Mouse (Mus musculus) Patski (cell line): ENCODE measurements around the gene Kif1c. TPM values are rescaled to one million over a fixed set of nuclear protein-coding genes. Genes with fewer than 3 reads are reported as not detected.
"Not testable (repeated sequence)": the region's sequence is repeated elsewhere in the genome, so short reads cannot be mapped to it uniquely, and the experiment has no call there.

Experiments
- ATAC-seq: fragments of 100-300 bp; one replicate; pipeline ENCODE4 v1.8.0; 2021
- CTCF ChIA-PET: fragments of 350-600 bp; sonication (Branson Sonifier 250); formaldehyde crosslinking; loops from one replicate; lab custom pipeline; 2022; ENCODE audit warnings: inconsistent platforms; lab: Charles Lee
- POLR2A ChIA-PET: fragments of 350-600 bp; sonication (Branson Sonifier 250); formaldehyde crosslinking; loops from one replicate; lab custom pipeline; 2022; ENCODE audit warnings: antibody characterized with exemption, inconsistent platforms; lab: Charles Lee
- DNase-seq: peaks from one replicate; pipeline ENCODE4 v3.0.0-alpha.2; 2011; ENCODE audit warnings: low read depth, low spot score
- H3K27me3 ChIP-seq: fragments of 371-371 bp; one replicate; pipeline ENCODE4 v1.5.1; 2021
- CTCF ChIP-seq: fragments of 100-300 bp; IDR thresholded peaks from one replicate; pipeline ENCODE4 v1.5.1; 2021
- in situ Hi-C: fragments of 300-500 bp; cut with MboI; formaldehyde crosslinking; loops from 3 replicates; pipeline ENCODE4 v1.11.1; 2018; ENCODE audit warnings: low pct_unique_long_range_greater_than_20kb, mixed read lengths
- polyA plus RNA-seq: library from polyadenylated mRNA; unstranded; gene quantifications from one replicate; pipeline ENCODE4 v1.2.3, GENCODE M21; 2021

The Kif1c gene
- polyA plus RNA-seq, 1 experiment from 2014 or later: 126 TPM

DNA sequence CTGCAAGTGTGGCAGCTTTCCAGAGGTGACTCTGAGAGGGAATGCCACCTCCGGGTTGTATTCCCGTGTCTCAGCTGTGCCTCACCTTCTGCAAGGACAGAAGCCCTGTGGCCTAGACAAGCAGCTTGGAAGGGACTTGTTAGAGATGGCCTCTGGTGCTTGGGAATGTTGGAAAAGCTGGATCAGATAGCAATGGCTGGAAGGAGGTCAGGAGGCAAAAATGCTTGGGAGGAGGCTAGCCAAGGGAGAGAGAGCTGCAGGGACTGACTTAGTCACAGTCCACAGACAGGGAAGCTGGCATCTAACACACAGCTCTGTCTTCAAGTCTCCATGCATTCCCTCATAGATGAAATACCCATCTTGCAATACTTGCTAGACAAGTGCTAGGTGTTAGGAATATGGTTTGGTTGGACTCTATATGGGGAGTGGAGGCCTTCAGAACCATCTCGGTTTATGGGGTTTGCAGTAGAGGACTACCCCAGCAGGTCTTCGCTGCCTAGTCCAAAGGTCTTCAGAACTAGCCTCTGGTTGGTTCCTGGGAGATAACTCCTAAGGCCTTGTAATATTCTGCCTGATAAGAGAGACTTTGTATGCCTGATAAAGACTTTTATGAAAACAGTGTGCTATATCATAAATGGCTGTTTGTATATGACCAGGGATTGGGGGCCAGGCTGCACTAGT is 52.1 kb downstream of the Kif1c start:
- ChIA-PET CTCF (no interaction called here), POLR2A (no interaction called here)
- no peak for ATAC-seq
- peaks cover 3% of the 10 kb centered on the region for H3K27me3 ChIP-seq
- no peak for DNase-seq
- in situ Hi-C loops: loop anchor here (5.0 to 10.0 kb wide), 4 partner anchors 65 to 338 kb away; partner anchors contain the start of genes Camta2, Gltpd2 and Pelp1
- no peak for TF ChIP-seq CTCF

DNA sequence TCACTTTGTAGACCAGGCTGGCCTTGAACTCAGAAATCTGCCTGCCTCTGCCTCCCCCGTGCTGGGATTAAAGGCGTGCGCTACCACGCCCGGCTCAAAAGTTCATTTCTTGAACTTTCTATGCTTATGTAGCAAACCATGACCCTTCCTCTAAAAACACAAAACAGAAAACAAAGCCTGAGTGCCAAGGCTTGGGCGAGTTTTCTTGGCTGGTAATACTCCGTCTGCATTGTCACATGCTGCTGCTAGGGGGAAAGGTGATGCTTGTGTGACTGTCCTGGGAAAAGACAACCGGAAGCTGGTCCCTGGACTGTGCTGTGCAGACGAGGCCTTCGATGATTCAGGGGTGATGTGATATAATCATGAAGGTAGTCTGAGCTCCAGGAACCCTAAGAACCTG is 52.8 kb downstream of the Kif1c start:
- in situ Hi-C loops: loop anchor here (5.0 to 10.0 kb wide), 4 partner anchors 66 to 338 kb away; partner anchors contain the start of genes Camta2, Gltpd2 and Pelp1
- H3K27me3 ChIP-seq: peaks cover 3% of the 10 kb centered on the region
- POLR2A ChIA-PET: no interaction called here
- ATAC-seq (no peak), DNase-seq (no peak)
- TF ChIP-seq CTCF: no peak
- CTCF ChIA-PET: no interaction called here

DNA sequence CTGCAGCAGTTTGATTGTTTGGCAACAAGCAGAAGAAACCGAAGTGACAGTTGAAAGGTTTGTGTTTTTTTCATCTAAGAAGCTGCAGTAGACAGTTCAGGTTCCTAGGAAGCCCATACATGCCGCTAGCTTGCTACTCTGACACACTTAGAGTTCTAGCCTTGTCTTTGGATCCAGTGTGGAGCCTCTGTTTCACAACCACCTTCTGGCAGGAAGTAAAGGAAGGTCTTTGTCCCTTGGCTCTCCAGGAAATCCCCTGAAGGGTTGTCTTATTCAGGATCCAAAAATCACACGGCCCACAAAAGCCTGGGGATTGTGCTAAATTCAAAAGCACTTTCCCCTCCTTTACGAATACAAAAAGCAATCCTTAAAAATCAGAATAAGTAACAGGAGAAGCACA is 54.1 kb downstream of the Kif1c start:
- CTCF ChIA-PET: interaction anchor here (0.8 to 1.1 kb wide), 4 partner anchors 9 to 47 kb away, joined by 3 to 5 read pairs (median 3); no protein-coding TSS in a partner anchor
- TF ChIP-seq CTCF: no peak
- no peak for ATAC-seq
- POLR2A ChIA-PET: interaction anchor here (1.1 kb wide), 1 partner anchor 10 kb away, joined by 4 read pairs; no protein-coding TSS in a partner anchor
- no peak for DNase-seq
- in situ Hi-C loops: loop anchor here (5.0 to 10.0 kb wide), 4 partner anchors 67 to 340 kb away; partner anchors contain the start of genes Camta2, Gltpd2 and Pelp1
- peaks cover 3% of the 10 kb centered on the region for H3K27me3 ChIP-seq

DNA sequence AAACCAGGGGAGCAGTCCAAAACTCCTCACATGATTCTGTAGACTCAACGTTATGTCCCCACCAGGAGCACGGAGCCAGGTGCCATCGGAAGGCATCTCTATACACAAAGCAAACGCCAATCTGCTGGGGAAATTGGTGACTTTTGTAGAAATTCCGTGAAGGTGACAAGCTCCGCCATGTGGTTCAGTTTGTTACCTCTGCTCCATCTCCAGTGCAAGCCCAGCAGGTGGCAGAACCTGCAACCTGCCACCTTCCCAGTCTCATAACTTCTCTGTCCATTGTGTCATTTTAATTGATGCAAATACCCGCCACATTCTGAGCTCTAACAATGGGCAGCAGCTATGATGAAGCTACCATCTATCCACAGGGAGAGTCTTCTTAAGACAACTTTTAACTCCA is 54.6 kb downstream of the Kif1c start:
- in situ Hi-C loops: loop anchor here (5.0 to 10.0 kb wide), 4 partner anchors 68 to 340 kb away; partner anchors contain the start of genes Camta2, Gltpd2 and Pelp1
- CTCF ChIA-PET: interaction anchor here (0.7 to 1.5 kb wide), 10 partner anchors 10 to 228 kb away, joined by 3 to 5 read pairs (median 3); partner anchors contain the start of genes Rnf167 and Slc25a11
- DNase-seq (no peak), ATAC-seq (no peak)
- POLR2A ChIA-PET: interaction anchor here (0.6 to 1.1 kb wide), 2 partner anchors 9 to 10 kb away, joined by 3 to 4 read pairs; partner anchors contain the start of gene Zfp3
- TF ChIP-seq CTCF: peak; percentile 38
- peaks cover 3% of the 10 kb centered on the region for H3K27me3 ChIP-seq

DNA sequence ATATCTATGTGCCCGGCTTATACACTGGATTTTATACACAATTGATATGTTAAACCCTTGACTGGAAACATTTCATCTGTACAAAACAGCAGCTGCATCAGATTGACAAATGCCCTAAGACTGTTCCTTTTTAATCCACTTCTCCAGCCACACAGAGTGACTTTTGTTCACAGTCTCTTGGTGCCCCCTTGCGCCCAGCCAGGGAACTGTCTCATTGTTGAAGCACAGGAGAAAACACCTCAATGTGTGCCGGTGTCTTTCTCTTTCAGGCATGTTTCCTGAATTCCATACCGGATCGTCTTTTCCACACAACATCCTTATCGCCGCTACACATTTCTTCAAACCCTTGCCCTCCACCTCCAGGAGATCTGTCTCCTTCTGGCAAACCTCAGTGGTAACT is 55.3 kb downstream of the Kif1c start:
- POLR2A ChIA-PET: interaction anchor here (1.1 kb wide), 1 partner anchor 11 kb away, joined by 4 read pairs; no protein-coding TSS in a partner anchor
- DNase-seq (no peak), ATAC-seq (no peak)
- TF ChIP-seq CTCF: peak; percentile 92
- peaks cover under 1% of the 10 kb centered on the region for H3K27me3 ChIP-seq
- in situ Hi-C loops: loop anchor here (10.0 kb wide), 1 partner anchor 341 kb away; the partner anchor contains the start of gene Pelp1
- CTCF ChIA-PET: interaction anchor here (0.7 to 1.5 kb wide), 8 partner anchors 10 to 228 kb away, joined by 3 to 5 read pairs (median 3); partner anchors contain the start of genes Rnf167 and Slc25a11

DNA sequence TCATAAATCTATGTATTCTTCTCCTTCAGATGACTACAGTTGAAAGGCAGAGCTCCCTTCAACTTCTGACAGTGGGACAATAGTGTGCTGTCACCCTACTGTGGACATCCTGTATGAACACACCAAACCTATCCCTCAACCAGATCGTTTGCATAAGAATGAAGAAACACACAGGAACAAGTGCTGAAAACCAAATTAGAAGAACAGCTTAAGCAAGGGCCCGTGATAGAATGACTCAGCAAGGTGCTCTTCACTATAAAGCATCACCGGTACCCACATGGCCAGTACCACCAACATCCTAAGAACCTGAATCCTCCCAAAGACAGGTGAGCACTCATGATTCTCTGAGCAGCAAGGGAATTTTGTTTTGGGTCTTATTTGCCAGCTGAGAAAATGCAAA is 60.1 kb downstream of the Kif1c start:
- CTCF ChIA-PET, in situ Hi-C loops, H3K27me3 ChIP-seq, DNase-seq, POLR2A ChIA-PET, ATAC-seq: not testable (repeated sequence)

DNA sequence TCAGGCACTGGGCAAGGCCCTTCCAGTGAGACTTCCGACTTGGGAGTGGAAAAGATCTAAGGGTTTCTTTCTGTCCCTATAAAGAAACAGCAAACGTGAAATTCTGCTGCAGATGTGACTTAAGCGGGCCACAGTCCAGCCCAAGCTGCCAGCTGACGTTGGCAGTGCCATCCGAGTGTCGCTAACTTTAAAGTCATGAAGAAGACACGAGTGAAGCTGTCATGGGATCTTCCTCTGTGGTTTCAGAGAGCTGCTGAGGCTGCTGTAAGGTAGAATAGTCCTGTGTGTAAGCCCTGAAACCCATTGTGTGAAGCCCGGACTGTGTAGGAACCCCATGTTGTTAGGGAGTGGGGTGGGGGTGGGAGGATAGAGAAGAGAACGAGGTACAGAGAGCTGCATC is 62.3 kb downstream of the Kif1c start:
- DNase-seq (no peak), ATAC-seq (no peak)
- ChIA-PET CTCF (no interaction called here), POLR2A (no interaction called here)
- in situ Hi-C loops: no loop called here
- TF ChIP-seq CTCF: no peak
- no peaks in the 10 kb centered on the region for H3K27me3 ChIP-seq

DNA sequence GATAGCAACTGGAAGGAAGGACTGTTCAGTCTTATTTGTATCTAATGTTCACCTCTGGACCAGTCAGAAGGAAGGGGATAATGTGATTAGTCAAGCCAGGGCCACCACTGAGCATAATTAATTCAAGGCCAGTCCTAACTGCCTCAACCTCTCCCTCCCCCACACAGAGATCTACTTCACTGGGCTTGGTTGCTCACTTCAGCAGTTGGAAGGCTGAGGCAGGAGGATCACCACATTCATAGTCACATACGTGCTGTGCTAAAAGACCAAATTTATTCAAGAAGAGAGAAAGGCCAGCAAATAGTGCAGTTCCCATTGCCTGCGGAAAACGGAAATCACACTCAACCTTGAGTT is 63.2 kb downstream of the Kif1c start:
- TF ChIP-seq CTCF: no peak
- in situ Hi-C loops: no loop called here
- DNase-seq: no peak
- CTCF ChIA-PET: no interaction called here
- no peak for ATAC-seq
- POLR2A ChIA-PET: no interaction called here
- H3K27me3 ChIP-seq: no peaks in the 10 kb centered on the region

DNA sequence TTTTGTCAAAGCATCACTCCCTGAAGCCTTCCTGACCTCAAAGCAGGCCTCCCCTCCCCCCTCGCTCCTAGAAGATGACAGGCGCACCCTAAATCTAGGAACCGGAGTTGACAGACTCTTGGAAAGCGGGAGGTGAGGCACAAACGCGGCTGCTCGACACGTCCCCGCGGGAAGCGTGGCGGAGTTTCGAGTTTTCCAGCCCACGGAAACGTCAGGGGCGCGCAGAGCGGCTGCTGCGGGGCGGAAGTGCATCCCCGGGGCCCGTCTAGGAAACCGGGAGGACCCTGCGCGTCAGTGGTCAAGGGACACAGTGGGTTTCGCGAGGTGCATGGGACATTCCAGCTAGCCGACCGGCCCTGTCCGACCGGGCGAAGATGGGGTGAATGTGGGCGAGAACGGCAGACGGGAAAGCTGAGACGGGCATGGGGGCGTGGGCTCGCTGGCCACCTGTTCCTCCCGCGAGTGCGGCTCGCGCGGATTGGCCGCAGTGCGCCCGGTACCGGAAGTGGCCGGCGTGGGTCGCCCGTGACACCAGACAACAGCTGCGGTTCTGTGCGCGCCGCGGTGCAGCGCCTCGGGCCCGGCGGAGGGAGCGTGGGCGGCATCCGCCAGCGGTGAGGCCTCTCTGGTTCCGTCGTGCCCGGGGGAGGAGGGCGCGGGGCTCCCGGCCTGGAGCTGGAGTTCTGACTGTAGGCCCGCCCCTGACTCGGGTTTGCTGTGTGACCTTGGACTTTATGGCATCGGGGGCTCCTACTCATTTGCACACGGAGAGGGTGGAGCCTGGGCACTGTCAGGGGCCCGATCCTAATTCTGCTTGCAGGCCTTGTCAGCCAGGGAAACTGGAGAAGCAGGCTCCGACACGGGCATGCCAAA is 63.8 kb downstream of the Kif1c start, which contains the start of gene Zfp3:
Gene Zfp3, plus strand, starts transcription at position 274 of the 873 bp plus-strand sequence.
- no peak for TF ChIP-seq CTCF
- POLR2A ChIA-PET: interaction anchor here (0.6 to 0.9 kb wide), 2 partner anchors 9 to 80 kb away, joined by 3 read pairs; no protein-coding TSS in a partner anchor
- CTCF ChIA-PET: no interaction called here
- in situ Hi-C loops: no loop called here
- no peaks in the 10 kb centered on the region for H3K27me3 ChIP-seq
- DNase-seq: no peak
- ATAC-seq: peak; percentile 83
